Mouse (Mus musculus) left cerebral cortex, postnatal 4 days (tissue): ENCODE measurements around the gene Gna13. TPM values are rescaled to one million over a fixed set of nuclear protein-coding genes. Genes with fewer than 3 reads are reported as not detected.

Experiments
- total RNA-seq, 2 experiments: library from RNA; stranded (reverse); gene quantifications; 2 replicates each; pipeline ENCODE4 v1.2.3; 2021

Gene Gna13
- total RNA-seq, 2 experiments from 2014 or later: 48.8 to 50.5 TPM

Other genes starting within 250 kb of the Gna13 start
- gene E030025P04Rik, start 218.5 kb upstream of the Gna13 start, total RNA-seq: not detected
- gene Rgs9, start 64.7 kb upstream of the Gna13 start, total RNA-seq: 10 to 100 TPM; 37.0 to 37.7 TPM
- gene 9930022D16Rik, start 51.1 kb downstream of the Gna13 start, total RNA-seq: not detected
- 100 to 1,000 TPM; 179 to 181 TPM for gene Amz2, start 63.1 kb downstream of the Gna13 start, total RNA-seq
- 1 to 10 TPM; 4.8 to 6.0 TPM for gene Arsg, start 110.5 kb downstream of the Gna13 start, total RNA-seq
- 10 to 100 TPM; 13.0 to 13.2 TPM for gene Slc16a6, start 110.8 kb downstream of the Gna13 start, total RNA-seq
- 10 to 100 TPM; 14.1 TPM for gene Wipi1, start 249.1 kb downstream of the Gna13 start, total RNA-seq